Mouse (Mus musculus) urinary bladder, postnatal 0 days (tissue): ENCODE data around the gene Col4a6. TPM values are rescaled to one million over a fixed set of nuclear protein-coding genes. Genes with fewer than 3 reads are reported as not detected.

Source experiments
- polyA plus RNA-seq: library from polyadenylated mRNA; unstranded; fragments of >200 nt; fragmentation: Nextera tagmentation; extraction: Ambion mirVana; gene quantifications from 2 replicates; pipeline ENCODE4 v1.2.1, GENCODE M21; 2015

Gene Col4a6
- polyA plus RNA-seq, result 4.1 and 5.9 TPM in 2 replicates

DNA sequence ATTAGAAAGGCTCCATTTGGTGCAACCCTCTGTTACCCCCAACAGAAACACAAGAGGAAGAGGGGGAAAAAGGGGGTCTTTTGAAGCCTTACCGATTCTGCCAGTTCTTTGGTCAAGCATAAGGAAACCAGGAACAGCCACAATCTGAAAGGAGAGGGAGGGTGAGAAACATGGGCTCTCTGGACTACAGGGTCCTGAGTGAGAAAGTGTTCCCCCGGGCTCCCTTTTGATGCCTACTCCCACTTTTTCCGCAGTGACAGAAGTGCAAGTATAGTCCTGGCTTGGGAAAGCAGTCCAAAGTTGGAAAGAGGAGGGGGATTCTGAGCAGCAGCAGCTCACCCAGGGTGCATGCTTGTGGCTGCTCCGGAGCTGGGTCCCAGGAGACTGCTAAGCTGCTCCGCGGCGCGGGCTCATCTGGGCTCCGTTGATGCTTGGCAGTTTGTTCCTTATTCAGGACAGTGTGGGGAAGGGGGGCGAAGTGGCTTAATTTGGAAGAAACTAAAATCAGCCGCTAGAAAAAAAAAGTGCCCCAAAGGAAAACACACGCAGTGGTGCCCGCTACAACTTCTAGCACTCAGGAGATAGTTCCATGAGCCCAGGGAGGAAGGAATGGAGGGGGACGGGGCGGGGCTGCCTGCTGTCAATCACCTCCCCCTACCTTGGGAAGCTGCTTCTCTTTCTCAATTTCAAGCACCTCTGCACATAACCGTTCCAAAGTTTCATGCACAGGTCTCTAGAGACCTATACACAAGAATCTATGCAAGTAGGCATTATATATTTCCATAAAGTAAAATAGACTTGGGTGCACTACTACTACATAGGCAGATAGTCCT, at the start of gene Col4a6:
Gene Col4a6, minus strand, starts transcription at position 607 of the 833 bp plus-strand sequence.

DNA sequence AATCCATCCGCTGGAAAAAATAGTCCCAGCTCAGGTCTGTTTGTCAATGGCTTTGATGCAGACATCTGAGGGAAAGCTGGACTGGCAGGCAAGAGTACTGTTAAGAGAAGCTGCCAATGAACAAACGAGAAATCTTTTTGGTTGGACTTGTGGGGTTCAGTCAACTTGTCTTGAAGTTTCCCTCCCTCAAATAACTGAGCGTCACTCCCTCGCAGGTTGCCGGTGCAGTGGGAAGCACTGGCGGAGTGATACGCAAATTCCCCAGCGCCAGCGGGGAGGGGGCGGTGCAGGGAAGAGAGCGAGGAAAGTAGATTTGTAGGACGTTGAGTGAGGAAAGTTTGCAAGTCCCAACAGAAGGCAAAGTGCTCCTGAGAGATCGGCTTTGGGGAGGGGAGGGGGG, 1.2 kb upstream of the Col4a6 start, which contains the start of gene Col4a5:
Gene Col4a5, plus strand, starts transcription at position 276 of the 400 bp plus-strand sequence.

Other genes starting within 250 kb of the Col4a6 start
- gene Col4a5, start 1.3 kb upstream of the Col4a6 start, polyA plus RNA-seq, result 19.7 and 25.5 TPM in 2 replicates